In the genomic region with DNA sequence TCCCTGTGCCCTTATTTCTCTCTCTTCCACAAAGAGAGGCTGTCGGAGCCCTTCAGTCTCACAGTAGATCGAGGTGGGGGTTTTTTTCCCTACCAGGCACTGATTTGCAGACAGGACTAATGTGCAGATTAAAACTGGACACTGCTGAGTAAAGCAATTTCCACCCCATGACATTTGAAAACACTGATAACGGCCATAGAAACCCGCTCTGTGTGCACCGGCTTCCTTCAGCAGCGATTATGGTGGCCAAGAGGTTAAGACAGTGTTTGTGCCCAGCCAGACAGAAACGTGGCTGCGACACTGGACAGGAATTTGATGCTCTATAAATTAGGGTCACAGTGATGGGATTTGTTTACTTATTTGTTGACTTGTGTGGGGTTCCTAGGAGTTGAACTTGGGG, we compare ENCODE assay signal across 19 mouse cellular contexts.
"Had no signal": no experiment of that assay in that cellular context is flagged by ENCODE, and none has a peak within 500 bp of the region (broad histone marks: within the 10 kb centered on the region; RNA-seq: fewer than 3 reads in every experiment).

No protein-coding gene starts in this region.

- ATAC-seq: liver, postnatal 0 days; lung, postnatal 0 days; midbrain, embryonic 16.5 days had no signal

- H3K4me3 ChIP-seq: limb, embryonic 12.5 days; limb, embryonic 15.5 days; midbrain, embryonic 12.5 days; neural tube, embryonic 12.5 days had no signal

- H3K4me1 ChIP-seq: limb, embryonic 12.5 days; limb, embryonic 15.5 days; midbrain, embryonic 12.5 days; neural tube, embryonic 12.5 days had no signal

- DNase-seq: kidney, adult 9 months; kidney, postnatal 14 days; kidney, postnatal 4 days; left cerebral cortex, postnatal 4 days; liver, postnatal 0 days; lung, embryonic 14.5 days; right cerebral cortex, adult 18-20 months; right cerebral cortex, postnatal 14 days; right cerebral cortex, postnatal 4 days; thymus, postnatal 25 days had no signal

- H3K27ac ChIP-seq: limb, embryonic 12.5 days; limb, embryonic 15.5 days; liver, embryonic 14.5 days; macrophage; midbrain, embryonic 12.5 days; neural tube, embryonic 12.5 days had no signal

- H3K36me3 ChIP-seq: limb, embryonic 12.5 days; limb, embryonic 15.5 days; midbrain, embryonic 12.5 days; neural tube, embryonic 12.5 days had no signal

- H3K27me3 ChIP-seq: limb, embryonic 12.5 days; limb, embryonic 15.5 days; midbrain, embryonic 12.5 days; neural tube, embryonic 12.5 days had no signal

- H3K9me3 ChIP-seq: limb, embryonic 12.5 days; limb, embryonic 15.5 days; midbrain, embryonic 12.5 days; neural tube, embryonic 12.5 days had no signal

- H3K4me2 ChIP-seq: limb, embryonic 12.5 days; limb, embryonic 15.5 days; liver, embryonic 11.5 days; lung, embryonic 14.5 days; midbrain, embryonic 12.5 days; neural tube, embryonic 12.5 days had no signal

- H3K9ac ChIP-seq: limb, embryonic 12.5 days; limb, embryonic 15.5 days; liver, embryonic 14.5 days; liver, postnatal 0 days; lung, embryonic 14.5 days; midbrain, embryonic 12.5 days; neural tube, embryonic 12.5 days had no signal
